Mouse (Mus musculus) effector memory CD4-positive, alpha-beta T cell, adult 7 months (primary cell): ENCODE measurements around the gene Vars2. TPM values are rescaled to one million over a fixed set of nuclear protein-coding genes. Genes with fewer than 3 reads are reported as not detected.

Source experiments
- polyA plus RNA-seq: library from polyadenylated mRNA; unstranded; fragments of 100-300 nt; shearing (Covaris generic); gene quantifications from one replicate; pipeline ENCODE4 v1.2.1, GENCODE M21; 2017

The Vars2 gene
- polyA plus RNA-seq, result 11.9 TPM

GRCm38 (mm10) chr17:35667334-35668065 is at the start of gene Vars2:
Gene Vars2, minus strand, starts transcription at chr17:35667592.

GRCm38 (mm10) chr17:35704621-35705464 is 37.5 kb upstream of the Vars2 start, which contains the start of gene Ddr1:
Gene Ddr1, minus strand, starts transcription at chr17:35704621.

GRCm38 (mm10) chr17:35673416-35674035 is 6.1 kb upstream of the Vars2 start, which contains the start of gene Gtf2h4:
Gene Gtf2h4, minus strand, starts transcription at chr17:35673739.

GRCm38 (mm10) chr17:35643609-35644236 is 23.7 kb downstream of the Vars2 start, which contains the start of gene Mucl3:
Gene Mucl3, minus strand, starts transcription at chr17:35643695.

GRCm38 (mm10) chr17:35626537-35626936 is 40.9 kb downstream of the Vars2 start, which contains the start of gene Gm9573:
Gene Gm9573, minus strand, starts transcription at chr17:35626637.

Other genes starting within 250 kb of the Vars2 start
- gene H2-Q6, start 242.7 kb downstream of the Vars2 start, polyA plus RNA-seq, result 1,228 TPM
- gene H2-Q7, start 228.4 kb downstream of the Vars2 start, polyA plus RNA-seq, result 3,053 TPM
- gene H2-Q10, start 197.5 kb downstream of the Vars2 start, polyA plus RNA-seq, result 189 TPM
- not detected for gene Pou5f1, start 161.6 kb downstream of the Vars2 start, polyA plus RNA-seq
- 15.7 TPM for gene Tcf19, start 150.8 kb downstream of the Vars2 start, polyA plus RNA-seq
- gene Cchcr1, start 150.5 kb downstream of the Vars2 start, polyA plus RNA-seq, result 15.3 TPM
- not detected for gene Psors1c2, start 134.4 kb downstream of the Vars2 start, polyA plus RNA-seq
- 1.5 TPM for gene Cdsn, start 115.5 kb downstream of the Vars2 start, polyA plus RNA-seq
- not detected for gene 2300002M23Rik, start 100.1 kb downstream of the Vars2 start, polyA plus RNA-seq
- gene Sfta2, start 66.0 kb downstream of the Vars2 start, polyA plus RNA-seq, result not detected
- gene Gm9573, start 41.0 kb downstream of the Vars2 start, polyA plus RNA-seq, result not detected
- 0.48 TPM for gene Mucl3, start 23.9 kb downstream of the Vars2 start, polyA plus RNA-seq
- gene Gtf2h4, start 6.1 kb upstream of the Vars2 start, polyA plus RNA-seq, result 18.6 TPM
- 10.4 TPM for gene Ddr1, start 37.0 kb upstream of the Vars2 start, polyA plus RNA-seq
- 50.6 TPM for gene Ier3, start 154.1 kb upstream of the Vars2 start, polyA plus RNA-seq
- 65.4 TPM for gene Flot1, start 155.6 kb upstream of the Vars2 start, polyA plus RNA-seq
- 65.8 TPM for gene Tubb5, start 170.7 kb upstream of the Vars2 start, polyA plus RNA-seq
- gene Mdc1, start 173.9 kb upstream of the Vars2 start, polyA plus RNA-seq, result 9.3 TPM
- 33.0 TPM for gene Nrm, start 193.7 kb upstream of the Vars2 start, polyA plus RNA-seq
- 388 TPM for gene Ppp1r18, start 198.0 kb upstream of the Vars2 start, polyA plus RNA-seq
- gene Dhx16, start 212.2 kb upstream of the Vars2 start, polyA plus RNA-seq, result 63.9 TPM
- gene 2310061I04Rik, start 229.8 kb upstream of the Vars2 start, polyA plus RNA-seq, result 37.3 TPM
- gene Atat1, start 242.5 kb upstream of the Vars2 start, polyA plus RNA-seq, result 6.7 TPM
- 96.6 TPM for gene Mrps18b, start 248.8 kb upstream of the Vars2 start, polyA plus RNA-seq
- 52.3 TPM for gene Ppp1r10, start 248.8 kb upstream of the Vars2 start, polyA plus RNA-seq